Mouse (Mus musculus) layer of hippocampus, adult 8-10 months (tissue): ENCODE measurements at regions not wholly inside any gene's neighbourhood (a gene's known extent, or its start where the extent isn't known, plus 50 kb on each side); places are given as distances from the start of the nearest gene placed in this dataset.

Source experiments
- DNase-seq, 2 experiments: peaks; one replicate each; pipeline ENCODE4 v3.0.0; 2022; ENCODE audit warnings: low spot score in 2 of 2

GRCm38 (mm10) chr4:114665684-114666083 lies 155.8 kb upstream of the Gm12830 start:
- peak; percentile 68 to 85 for DNase-seq

DNA sequence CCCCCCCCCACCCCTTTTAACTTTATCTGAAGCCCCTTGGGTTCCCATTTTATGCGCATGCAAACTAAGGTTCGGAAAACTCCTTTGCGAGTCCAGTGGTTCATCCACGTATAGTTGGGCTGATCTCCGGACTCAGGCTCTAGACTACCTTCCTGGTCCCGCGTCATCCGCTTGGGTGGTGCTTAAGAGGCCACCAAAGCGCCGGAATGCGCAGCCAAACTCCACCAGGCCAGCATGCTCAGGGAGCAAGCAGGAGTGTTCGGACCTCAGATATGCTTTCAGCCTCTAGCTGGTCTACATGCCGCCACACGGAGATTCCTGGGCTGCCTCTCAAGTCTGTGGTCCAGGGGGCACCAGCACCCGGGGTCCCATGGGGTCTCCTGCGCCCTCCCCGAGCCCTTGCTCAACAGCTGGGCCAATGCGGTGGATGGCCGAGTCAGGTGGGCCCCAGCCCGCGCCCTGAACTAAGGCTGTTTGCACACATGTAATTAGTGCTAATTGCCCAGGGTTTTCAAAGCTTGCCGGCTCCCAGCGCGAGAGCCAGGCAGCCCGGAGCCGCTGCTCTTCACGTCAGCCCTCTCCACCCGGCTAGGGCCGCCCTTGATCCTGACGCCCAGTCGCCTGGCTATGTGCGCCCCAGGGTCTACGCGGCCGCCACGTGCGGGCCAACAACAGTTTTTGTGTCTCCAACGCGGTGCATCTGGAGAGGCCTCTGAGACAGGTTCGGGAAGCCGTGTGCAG lies 155.1 kb upstream of the Gm12830 start:
- no peak for DNase-seq

GRCm38 (mm10) chr4:114666979-114667328 lies 154.6 kb upstream of the Gm12830 start:
- no peak for DNase-seq

- DNase-seq, result no peak
These were observed 149.3 kb upstream of the Gm12830 start for GRCm38 (mm10) chr4:114672096-114672720.

GRCm38 (mm10) chr4:114676908-114677898 lies 144.3 kb upstream of the Gm12830 start:
- DNase-seq, result no peak

- DNase-seq, result no peak
These were observed 143.2 kb upstream of the Gm12830 start for GRCm38 (mm10) chr4:114678053-114678941.

DNA sequence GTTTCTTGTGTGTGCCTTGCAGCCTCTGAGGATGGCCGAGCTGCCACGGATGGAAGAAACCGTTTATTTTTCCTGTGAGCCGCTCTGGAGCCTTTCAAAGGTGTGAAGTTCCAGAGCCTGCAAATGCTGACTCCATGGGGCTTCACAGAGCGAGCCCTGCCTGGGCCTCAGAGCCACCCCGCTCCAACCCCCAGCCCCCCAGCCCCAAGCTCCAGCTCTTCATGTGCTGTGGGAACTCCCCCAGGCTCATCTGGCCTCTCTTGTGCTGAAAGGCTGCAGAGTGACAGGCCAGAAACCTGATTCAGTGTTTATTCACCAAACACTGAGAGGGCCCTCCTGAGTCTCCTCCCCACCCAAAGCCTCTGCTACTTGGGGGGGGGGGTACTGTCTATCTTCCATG lies 141.2 kb upstream of the Gm12830 start:
- no peak for DNase-seq

- DNase-seq, result no peak
These were observed 138.6 kb upstream of the Gm12830 start for GRCm38 (mm10) chr4:114682955-114683354.

DNA sequence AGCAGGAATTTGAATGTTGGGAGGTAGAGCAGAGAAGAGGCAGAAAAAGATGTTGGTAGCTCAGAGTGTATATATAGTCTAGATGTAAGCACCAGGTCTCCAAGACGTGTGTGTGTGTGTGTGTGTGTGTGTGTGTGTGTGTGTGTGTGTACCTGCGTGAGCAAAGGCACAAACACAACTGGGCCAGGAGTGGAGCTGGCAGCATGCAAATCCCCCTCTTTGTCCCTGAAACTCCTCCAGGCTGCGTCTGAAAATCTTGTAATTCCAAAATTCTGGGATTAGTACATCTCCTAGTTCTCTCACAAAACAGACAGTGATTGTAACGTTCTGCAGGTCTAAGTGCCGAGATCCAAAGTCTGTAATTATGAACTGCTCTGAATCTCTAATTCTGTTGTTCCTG lies 137.8 kb upstream of the Gm12830 start:
- no peak for DNase-seq

DNA sequence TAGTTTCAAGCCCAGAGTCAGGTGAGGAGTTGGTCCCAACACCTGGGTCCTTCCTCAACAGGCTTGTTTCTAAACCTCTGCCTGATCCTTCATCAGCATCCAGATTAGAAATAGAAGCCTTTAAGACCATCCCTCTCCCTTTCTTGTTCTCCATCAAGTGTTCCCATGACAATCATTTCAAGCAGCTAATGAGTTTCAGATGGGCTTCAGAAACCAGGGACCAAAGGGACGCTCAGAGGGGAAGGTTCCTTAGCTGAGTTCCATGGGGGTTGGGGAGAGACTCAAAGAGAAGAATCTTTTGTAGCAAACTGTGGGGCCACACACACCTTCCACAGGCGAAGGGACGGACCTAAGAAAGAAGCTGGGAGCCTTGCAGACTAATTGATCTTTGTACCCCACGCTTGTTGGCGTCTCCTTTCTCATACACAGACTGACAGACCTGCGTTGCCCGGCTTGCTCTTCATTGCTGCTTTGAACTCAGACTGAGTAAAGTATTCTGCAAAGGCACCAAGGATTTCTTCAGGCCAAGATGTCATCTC lies 136.6 kb upstream of the Gm12830 start:
- DNase-seq, result no peak

DNA sequence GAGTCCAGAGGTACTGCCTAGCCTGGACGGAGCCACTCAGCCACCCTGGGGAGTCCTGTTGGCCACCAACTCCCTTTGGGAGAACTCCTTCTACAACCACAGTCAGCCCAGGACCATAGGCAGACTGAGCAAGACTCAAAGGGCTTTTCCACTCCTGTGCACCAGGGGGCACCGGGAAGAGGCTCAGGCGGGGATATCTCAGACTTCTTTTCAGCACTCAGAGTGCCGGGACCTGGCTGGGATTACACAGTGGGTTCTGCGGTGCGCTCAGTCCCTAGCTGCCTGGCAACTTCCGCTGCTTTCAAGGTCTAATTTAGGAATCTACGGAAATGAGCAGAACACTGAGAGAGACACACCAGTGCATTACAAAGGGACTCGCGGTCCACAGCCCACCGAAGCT lies 136.1 kb upstream of the Gm12830 start:
- DNase-seq, result no peak

DNA sequence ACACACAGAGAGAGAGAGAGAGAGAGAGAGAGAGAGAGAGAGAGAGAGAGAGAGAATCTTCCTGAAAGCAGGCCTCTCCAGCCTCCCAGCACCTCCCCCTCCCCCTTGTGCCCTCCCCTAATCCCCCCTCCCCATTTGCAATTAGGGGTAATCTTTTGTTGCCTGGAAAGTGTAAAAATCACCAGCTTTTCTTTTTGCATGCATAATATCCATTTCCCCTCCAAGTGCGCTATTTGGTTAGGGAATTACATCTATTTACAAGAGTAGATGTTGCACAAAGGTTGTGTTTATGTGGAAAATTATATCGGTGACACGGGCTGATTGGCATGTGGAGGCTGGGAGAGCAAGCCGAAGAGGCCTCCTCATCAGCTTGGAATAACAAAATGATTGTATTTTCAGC lies 135.4 kb upstream of the Gm12830 start:
- DNase-seq, result no peak

DNA sequence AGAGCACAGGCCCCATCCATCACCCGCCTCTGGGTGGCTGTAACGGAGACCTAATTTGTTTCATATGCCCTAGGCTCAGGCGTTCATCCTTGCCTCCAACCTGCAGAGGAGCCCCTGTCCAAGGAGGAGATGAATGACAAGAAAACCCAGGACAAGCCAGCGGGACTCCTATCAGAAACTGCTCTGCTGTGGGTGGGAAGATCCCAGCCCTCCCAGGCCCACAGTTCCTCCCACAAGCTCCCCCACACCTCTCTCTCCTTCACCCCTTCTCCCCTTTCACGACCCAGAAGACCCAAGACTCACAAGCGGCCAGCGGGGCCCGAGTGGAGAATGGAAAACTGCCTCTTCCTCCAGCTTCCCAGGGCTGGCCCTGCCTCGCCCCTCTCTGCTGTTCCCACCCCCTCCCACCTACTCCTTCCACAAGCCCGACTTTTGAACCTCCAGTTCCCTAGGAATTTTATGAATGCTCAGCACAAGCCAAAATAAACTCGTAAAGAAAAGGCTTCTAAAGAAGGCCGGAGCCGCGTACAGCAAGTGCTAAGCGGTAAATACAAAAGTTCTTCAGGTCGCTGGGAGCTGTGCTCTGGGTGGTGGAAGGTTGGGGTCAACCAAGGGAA lies 133.1 kb upstream of the Gm12830 start:
- no peak for DNase-seq

DNA sequence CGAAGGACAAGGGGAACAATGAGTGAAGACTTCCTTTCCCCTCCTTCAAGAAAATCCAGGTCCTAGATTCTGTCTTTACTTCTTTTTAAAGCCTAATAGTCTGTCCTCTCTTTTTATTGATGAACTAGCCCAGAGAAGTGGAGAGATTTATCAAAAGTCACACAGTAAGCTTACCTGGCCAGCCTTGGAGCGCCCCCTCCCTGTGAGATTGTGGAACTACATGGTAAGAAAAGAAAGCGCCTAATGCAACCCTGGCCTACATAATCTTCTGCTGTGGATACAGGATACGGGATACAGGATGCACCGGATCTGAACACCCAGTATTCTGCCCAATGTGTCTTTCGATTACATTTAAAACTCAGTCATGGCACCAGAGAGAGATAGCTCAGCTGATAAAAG lies 132.6 kb upstream of the Gm12830 start:
- no peak for DNase-seq

DNA sequence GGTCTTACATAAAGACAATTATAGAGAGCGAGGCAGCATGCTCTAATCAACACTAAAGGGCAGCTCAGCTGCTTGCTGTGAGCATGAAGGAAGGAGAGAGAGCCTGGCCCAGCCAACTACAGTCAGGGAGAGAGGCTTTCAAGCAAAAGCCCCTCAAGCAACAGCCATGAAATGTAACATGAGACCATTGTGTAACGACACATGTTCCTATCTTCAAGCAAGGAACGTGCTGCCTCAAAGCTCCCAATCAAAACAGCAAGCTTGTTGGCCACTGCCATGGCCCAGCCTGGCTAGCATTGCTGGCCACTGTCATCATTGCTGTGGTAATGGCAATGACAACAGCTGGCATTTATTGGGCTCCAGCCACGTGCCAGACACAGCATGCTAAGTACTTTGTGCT lies 115.9 kb upstream of the Gm12830 start:
- no peak for DNase-seq

- DNase-seq, result no peak
These were observed 111.2 kb upstream of the Gm12830 start for GRCm38 (mm10) chr4:114710182-114710909.

- no peak for DNase-seq
These were observed 110.4 kb upstream of the Gm12830 start for GRCm38 (mm10) chr4:114711082-114711481.

- no peak for DNase-seq
These were observed 109.4 kb upstream of the Gm12830 start for GRCm38 (mm10) chr4:114712005-114712665.

DNA sequence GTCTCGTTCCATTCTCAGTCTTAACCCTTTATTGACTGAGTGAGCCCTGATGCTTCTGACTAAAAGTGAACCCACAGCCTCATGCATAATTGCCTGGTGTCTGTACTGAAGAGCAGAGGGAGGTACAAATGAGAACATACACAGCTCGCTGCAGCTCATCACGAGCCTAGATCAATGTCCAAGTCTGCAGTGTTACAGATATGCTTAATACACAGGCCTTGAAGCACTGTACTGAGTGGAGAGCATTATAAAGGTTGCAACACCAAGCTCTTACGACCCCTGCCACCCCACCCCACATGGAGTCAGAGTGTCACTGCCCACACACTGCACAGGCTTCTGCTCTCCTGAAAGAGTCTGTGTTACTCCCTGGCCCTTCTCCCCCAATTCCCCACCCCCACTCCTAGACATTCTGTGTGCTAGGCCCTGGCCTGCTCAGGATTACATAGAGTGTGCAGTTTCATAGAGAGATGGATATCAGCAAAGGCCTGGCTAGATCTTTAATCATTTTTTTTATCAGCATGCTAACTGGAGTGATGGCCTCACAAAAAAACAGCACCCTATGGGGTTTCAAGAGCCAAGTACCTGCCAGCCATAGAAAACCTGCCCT lies 108.5 kb upstream of the Gm12830 start:
- DNase-seq, result no peak
